Mouse (Mus musculus) left cerebral cortex, postnatal 10 days (tissue): ENCODE measurements around the gene Nudt7. TPM values are rescaled to one million over a fixed set of nuclear protein-coding genes. Genes with fewer than 3 reads are reported as not detected.
A peak's percentile ranks its signal among the peaks of the same experiment; 100 is the strongest.

Source experiments
- DNase-seq, 2 experiments: peaks; one replicate each; pipeline ENCODE4 v3.0.0; 2021 to 2022; ENCODE audit warnings: low spot score in 2 of 2, mixed read lengths in 1 of 2; ENCODE audit errors: extremely low spot score in 1 of 2
- intact Hi-C: fragments of 180-260 bp; cut with DNase I; formaldehyde crosslinking; loops from one replicate; pipeline ENCODE4 v1.15.1; 2025
- total RNA-seq, 2 experiments: library from RNA; stranded (reverse); gene quantifications; 2 replicates each; pipeline ENCODE4 v1.2.3; 2021

The Nudt7 gene
- 1 to 10 TPM; 3.8 to 4.8 TPM for total RNA-seq

- intact Hi-C loops: no loop called here
- DNase-seq: peak; percentile 71 to 89
Measured at GRCm38 (mm10) chr8:114133510-114134362, at the start of gene Nudt7. Gene Nudt7 (plus strand): TSS chr8:114133557.

GRCm38 (mm10) chr8:114087932-114088331, 45.4 kb upstream of the Nudt7 start:
- DNase-seq: no peak
- intact Hi-C loops: loop anchor here (10.0 kb wide), 1 partner anchor 187 kb away; no protein-coding TSS in a partner anchor

- intact Hi-C loops: no loop called here
- no peak for DNase-seq
Measured at GRCm38 (mm10) chr8:114090736-114091135, 42.6 kb upstream of the Nudt7 start.

GRCm38 (mm10) chr8:114093321-114093720, 40.0 kb upstream of the Nudt7 start:
- DNase-seq: no peak
- intact Hi-C loops: no loop called here

GRCm38 (mm10) chr8:114094526-114094925, 38.8 kb upstream of the Nudt7 start:
- no peak for DNase-seq
- intact Hi-C loops: no loop called here

- no peak for DNase-seq
- intact Hi-C loops: no loop called here
Measured at GRCm38 (mm10) chr8:114100561-114101206, 32.7 kb upstream of the Nudt7 start.

DNA sequence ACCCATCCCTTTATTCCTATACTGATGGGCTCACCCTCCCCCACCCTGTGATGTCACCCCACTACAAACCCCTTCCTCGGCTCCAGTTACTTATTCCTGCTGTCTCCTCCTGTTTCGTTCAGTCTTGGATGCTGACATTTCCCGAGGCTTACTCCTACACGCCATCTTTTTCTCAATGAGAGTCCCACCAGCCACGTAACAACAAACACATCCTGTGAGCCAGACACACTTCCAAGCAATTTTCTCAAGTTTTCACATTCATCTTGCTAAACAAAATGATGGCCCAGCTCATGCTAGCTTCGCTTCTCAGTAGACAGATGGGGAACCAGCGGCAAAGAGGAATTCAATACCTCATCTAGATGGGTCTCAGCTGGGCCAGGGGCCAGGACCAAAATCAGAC, 30.0 kb upstream of the Nudt7 start:
- intact Hi-C loops: no loop called here

DNA sequence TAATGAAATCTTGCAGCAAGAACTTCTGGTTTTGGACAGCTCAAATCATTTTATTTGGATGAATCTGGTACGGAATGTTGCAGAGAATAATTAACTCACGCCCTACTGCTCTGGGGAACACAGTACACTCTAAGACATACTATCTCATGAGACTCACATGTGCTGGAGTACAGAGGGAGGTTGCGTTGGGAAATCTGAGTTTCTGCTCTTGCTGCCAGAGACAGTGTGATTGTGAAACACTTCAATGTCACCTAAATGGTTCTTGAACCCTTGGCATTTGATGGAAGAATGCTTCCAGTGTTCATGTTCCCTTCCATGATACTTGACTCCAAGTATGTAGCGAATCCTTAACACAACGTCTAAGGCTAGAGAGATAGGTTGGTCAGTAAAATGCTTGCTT, 27.4 kb upstream of the Nudt7 start:
- DNase-seq: no peak
- intact Hi-C loops: no loop called here

More for the DNA sequence above, 30.0 kb upstream of the Nudt7 start:
- DNase-seq: peak in 1 of 2 experiments; percentile 25

- intact Hi-C loops: no loop called here
- peak in 1 of 2 experiments; percentile 21 for DNase-seq
Measured at GRCm38 (mm10) chr8:114109365-114110140, 23.8 kb upstream of the Nudt7 start.

DNA sequence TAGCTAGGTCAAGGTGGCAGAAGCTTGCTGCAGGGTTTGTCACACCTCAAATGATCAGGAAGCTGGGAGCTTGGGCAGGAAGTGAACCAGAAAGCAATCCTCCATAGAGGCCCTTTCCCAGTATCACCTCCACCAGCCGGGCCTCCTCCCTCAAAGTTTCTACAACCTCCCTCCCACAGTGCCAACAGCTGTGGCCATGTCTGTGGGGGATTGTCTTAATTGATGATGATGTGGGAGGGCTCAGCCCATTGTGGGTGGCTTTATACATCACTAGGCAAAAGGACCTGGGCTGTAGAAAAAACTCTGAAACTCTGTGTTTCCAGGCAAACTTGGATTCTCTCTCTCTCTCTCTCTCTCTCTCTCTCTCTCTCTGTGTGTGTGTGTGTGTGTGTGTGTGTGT, 18.3 kb upstream of the Nudt7 start:
- DNase-seq: no peak
- intact Hi-C loops: no loop called here

DNA sequence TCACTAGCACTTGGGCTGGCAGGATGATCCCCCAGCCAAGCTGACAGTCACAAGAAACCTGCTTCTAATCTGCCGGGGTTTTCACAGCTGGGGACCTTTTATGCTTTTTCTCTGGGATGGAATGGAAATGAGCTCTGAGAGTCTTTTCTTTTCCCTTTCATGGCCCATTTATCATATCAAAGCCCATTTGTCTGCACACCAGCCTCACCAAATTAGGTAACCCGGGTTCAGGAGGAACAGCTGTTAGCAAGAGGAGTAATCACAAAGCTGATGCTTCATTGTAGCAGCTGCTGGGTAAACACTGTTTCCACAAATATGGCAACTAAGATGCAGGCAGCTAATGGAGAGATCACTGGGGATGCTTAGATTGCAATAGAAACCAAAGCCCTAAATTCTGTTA, 17.3 kb upstream of the Nudt7 start:
- intact Hi-C loops: no loop called here

DNA sequence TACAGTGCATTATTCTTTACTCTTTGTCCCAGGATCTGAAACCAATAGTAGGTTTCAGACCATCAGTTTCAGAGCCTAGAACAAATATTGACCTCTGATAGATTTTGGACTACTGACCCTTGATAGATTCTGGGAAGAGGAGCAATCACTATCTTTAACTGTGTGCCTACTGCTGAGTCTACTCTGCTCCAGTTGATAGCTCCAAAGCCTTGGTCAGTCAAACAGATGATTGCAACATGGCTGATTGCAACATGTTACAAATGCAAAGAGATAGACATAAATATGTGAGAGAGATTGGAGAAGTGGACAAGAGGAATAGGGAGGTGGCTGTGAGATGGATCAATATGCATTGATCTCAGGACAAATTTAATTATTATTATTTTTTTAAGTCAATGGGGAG, 15.9 kb upstream of the Nudt7 start:
- no peak for DNase-seq
- intact Hi-C loops: no loop called here

More for the DNA sequence above, 17.3 kb upstream of the Nudt7 start:
- no peak for DNase-seq

DNA sequence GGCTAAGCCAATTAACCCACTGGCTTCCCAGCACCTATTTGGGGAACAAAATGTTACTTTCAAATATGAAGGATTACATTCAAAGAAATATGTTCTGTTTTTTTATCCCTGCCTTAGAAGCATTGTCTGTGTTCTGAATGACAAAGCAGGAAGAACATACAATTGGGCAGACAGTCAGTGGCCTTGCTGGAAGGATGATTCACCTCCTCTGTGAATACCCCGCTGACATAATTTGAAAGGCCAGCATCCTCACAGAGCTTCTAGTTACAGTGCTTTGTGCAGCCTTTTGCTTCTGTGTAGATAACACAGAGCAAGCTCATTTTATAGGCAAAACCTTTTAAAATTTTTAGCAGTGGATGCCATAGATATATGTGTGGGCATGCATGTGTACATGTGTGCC, 11.6 kb upstream of the Nudt7 start:
- intact Hi-C loops: no loop called here
- no peak for DNase-seq

DNA sequence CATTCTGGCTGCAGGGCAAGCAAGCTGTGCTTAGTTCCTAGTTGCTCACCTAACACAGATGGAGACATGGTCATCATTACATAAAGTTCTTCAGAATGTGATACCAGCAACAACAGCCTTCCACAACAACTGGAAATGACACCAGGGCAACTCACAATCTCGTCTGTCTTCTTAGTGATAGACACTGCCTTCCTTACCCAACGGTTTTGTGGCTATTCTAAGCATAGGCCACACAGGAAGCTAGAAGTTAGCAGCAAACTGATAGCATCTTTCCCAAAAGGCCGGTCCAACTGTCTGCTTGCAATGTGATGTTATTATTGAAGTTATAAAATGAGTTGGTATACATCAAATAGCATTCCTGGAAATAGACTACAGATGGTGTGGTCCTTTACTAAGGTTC, 9.7 kb upstream of the Nudt7 start:
- DNase-seq: no peak

GRCm38 (mm10) chr8:114124084-114124750, 9.1 kb upstream of the Nudt7 start:
- no peak for DNase-seq
- intact Hi-C loops: no loop called here

More for the DNA sequence above, 9.7 kb upstream of the Nudt7 start:
- intact Hi-C loops: no loop called here

DNA sequence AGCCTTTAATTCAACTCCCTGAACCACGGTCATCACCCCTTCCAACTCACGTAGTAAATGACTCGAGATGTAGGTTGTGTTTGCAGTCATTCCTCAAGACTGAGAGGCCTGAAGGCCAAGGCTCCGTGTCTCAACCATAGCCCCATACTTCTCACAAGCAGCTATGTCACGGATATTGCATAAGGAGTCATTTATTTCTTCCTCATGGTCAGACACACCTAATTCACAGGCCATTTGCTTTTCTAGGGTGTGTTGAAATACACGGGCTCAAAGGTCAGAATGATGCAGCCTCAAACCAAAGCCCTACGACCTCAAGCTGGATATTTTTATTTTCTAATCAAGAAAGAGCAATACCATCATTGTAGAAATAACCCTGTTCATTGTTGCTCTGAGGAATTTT, 2.5 kb upstream of the Nudt7 start:
- intact Hi-C loops: no loop called here
- no peak for DNase-seq

GRCm38 (mm10) chr8:114131421-114131820, 1.9 kb upstream of the Nudt7 start:
- no peak for DNase-seq
- intact Hi-C loops: no loop called here

- no peak for DNase-seq
- intact Hi-C loops: no loop called here
Measured at GRCm38 (mm10) chr8:114133050-114133509, 277 bp upstream of the Nudt7 start.

DNA sequence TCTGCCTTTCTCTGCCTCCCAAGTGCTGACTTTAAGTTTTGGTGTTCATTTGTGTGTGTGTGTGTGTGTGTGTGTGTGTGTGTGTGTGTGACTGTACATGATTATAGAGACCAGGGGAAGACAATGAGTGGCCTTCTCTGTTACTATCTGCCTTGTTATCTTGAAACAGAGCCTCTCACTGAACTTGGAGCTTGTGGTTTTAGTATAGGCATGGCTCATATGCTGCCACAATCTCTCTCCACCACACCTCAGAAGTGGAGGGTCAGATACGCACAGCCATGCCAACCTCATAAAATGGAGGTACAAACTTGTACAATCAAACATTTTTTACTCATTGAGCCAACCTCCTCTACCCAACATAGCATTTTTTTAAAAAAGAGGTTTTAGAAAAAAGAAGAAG, 3.4 kb downstream of the Nudt7 start:
- no peak for DNase-seq
- intact Hi-C loops: no loop called here
